Mouse (Mus musculus) lung, embryonic 15.5 days (tissue): Measurements from ENCODE around the gene Amigo2. TPM values are rescaled to one million over a fixed set of nuclear protein-coding genes. Genes with fewer than 3 reads are reported as not detected.

ENCODE experiments used
- ATAC-seq: fragments of 200-750 bp; cut with Nextera tagmentation; 2 replicates; pipeline ENCODE4 v1.8.0; 2017; ENCODE audit warnings: moderate number of reproducible peaks, borderline replicate concordance; ENCODE audit not compliant: low FRiP score, low TSS enrichment; ENCODE audit errors: extremely low read depth
- H3K27ac ChIP-seq: fragments of 300-500 bp; sonication (generic); 2 replicates; pipeline ENCODE4 v1.5.1; 2015; ENCODE audit warnings: moderate library complexity, mild to moderate bottlenecking, inconsistent platforms
- H3K27me3 ChIP-seq: fragments of 300-500 bp; sonication (generic); 2 replicates; pipeline ENCODE4 v1.6.1; 2015; ENCODE audit warnings: inconsistent platforms
- H3K36me3 ChIP-seq: fragments of 300-500 bp; sonication (generic); 2 replicates; pipeline ENCODE4 v1.6.1; 2015; ENCODE audit warnings: inconsistent platforms
- H3K4me1 ChIP-seq: fragments of 300-500 bp; sonication (generic); 2 replicates; pipeline ENCODE4 v1.6.1; 2015; ENCODE audit warnings: inconsistent platforms
- H3K4me2 ChIP-seq: fragments of 300-500 bp; sonication (generic); 2 replicates; pipeline ENCODE4 v1.6.1; 2015; ENCODE audit warnings: inconsistent platforms, mild to moderate bottlenecking, moderate library complexity
- H3K4me3 ChIP-seq: fragments of 300-500 bp; sonication (generic); 2 replicates; pipeline ENCODE4 v1.5.1; 2015; ENCODE audit warnings: mild to moderate bottlenecking, inconsistent platforms
- H3K9ac ChIP-seq: fragments of 300-500 bp; sonication (generic); 2 replicates; pipeline ENCODE4 v1.6.1; 2015; ENCODE audit warnings: inconsistent platforms
- H3K9me3 ChIP-seq: fragments of 300-500 bp; sonication (generic); 2 replicates; pipeline ENCODE4 v1.6.1; 2016; ENCODE audit warnings: inconsistent platforms
- WGBS: fragments of 180-500 bp; shearing (Covaris S2); methylation state at CpG from one replicate; pipeline ENCODE4 v1.1.7; 2015; 5-methylcytosine and 5-hydroxymethylcytosine counted together
- polyA plus RNA-seq: library from polyadenylated mRNA; unstranded; fragments of >200 nt; fragmentation: Nextera tagmentation; extraction: Ambion mirVana; gene quantifications from 2 replicates; pipeline ENCODE4 v1.2.1, GENCODE M21; 2015

Amigo2 gene
- polyA plus RNA-seq, 1 experiment from 2014 or later, result 6.0 TPM

- no peak overlapping the region for H3K4me3 ChIP-seq
- H3K27me3 ChIP-seq, result no peaks in the 10 kb centered on the region
- H3K9me3 ChIP-seq, result no peaks in the 10 kb centered on the region
- no peak overlapping the region for H3K27ac ChIP-seq
- no peaks in the 10 kb centered on the region for H3K4me1 ChIP-seq
- no peak overlapping the region for H3K4me2 ChIP-seq
- WGBS, result 87% methylated on average over 10 of the region's 10 CpGs
- ATAC-seq, result no peak
- no peaks in the 10 kb centered on the region for H3K36me3 ChIP-seq
- no peak overlapping the region for H3K9ac ChIP-seq
Observed at GRCm38 (mm10) chr15:97205776-97206175, 41.3 kb downstream of the Amigo2 start.

DNA sequence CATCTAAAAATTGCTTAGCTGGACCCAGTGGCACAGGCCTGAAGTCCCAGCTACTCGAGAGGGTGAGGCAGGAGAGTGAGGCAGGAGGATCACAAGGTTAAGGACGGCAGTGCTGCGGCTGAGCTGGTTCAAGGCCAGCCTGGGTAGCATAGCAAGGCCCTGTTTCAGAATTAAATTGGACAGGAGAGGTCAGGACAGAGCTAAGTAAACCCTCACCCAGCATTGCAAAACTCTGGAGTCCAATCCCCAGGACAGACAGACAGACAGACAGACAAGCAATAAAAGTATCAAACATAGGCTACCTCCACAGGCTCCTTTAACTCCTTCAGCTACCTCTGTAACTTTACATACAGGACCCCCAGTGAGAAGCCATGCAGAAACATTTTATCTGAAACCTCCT lies 42.2 kb downstream of the Amigo2 start:
- no peak overlapping the region for H3K9ac ChIP-seq
- H3K4me1 ChIP-seq, result no peaks in the 10 kb centered on the region
- no peaks in the 10 kb centered on the region for H3K36me3 ChIP-seq
- ATAC-seq, result no peak
- 81% methylated on average over 3 of the region's 3 CpGs for WGBS
- H3K4me3 ChIP-seq, result no peak overlapping the region
- no peaks in the 10 kb centered on the region for H3K27me3 ChIP-seq
- no peak overlapping the region for H3K27ac ChIP-seq
- no peak overlapping the region for H3K4me2 ChIP-seq
- H3K9me3 ChIP-seq, result no peaks in the 10 kb centered on the region

DNA sequence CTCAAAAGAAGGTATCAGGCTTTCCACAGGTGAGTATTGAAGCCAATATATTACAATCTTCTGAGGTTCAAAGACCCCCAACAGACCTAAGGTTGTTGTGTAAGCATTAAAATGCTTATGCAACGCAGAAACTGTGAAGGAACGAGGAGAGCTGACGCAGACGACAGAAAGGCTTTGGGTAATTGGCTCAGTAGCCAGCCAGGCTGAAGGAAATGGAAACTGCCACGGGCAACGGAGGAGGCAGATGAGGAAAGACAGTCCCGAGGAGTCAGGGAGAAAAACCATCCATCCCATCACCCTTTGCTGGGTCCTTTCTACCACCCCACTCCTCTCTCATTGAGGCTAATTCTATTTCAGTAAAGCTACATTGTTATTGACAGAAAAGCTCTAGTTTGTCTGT lies 50.4 kb downstream of the Amigo2 start:
- Histone ChIP-seq H3K4me2 (no peak overlapping the region), H3K4me3 (no peak overlapping the region), H3K27ac (no peak overlapping the region), H3K4me1 (no peaks in the 10 kb centered on the region), H3K36me3 (no peaks in the 10 kb centered on the region), H3K9ac (no peak overlapping the region), H3K9me3 (no peaks in the 10 kb centered on the region), H3K27me3 (no peaks in the 10 kb centered on the region)
- no peak for ATAC-seq
- 71% methylated on average over 7 of the region's 7 CpGs for WGBS

GRCm38 (mm10) chr15:97195628-97196027 lies 51.5 kb downstream of the Amigo2 start:
- ATAC-seq, result no peak
- 4% methylated on average over 1 of the region's 1 CpGs for WGBS
- no peaks in the 10 kb centered on the region for H3K4me1 ChIP-seq
- H3K27ac ChIP-seq, result no peak overlapping the region
- H3K27me3 ChIP-seq, result no peaks in the 10 kb centered on the region
- H3K36me3 ChIP-seq, result no peaks in the 10 kb centered on the region
- H3K9ac ChIP-seq, result no peak overlapping the region
- no peak overlapping the region for H3K4me2 ChIP-seq
- no peak overlapping the region for H3K4me3 ChIP-seq
- H3K9me3 ChIP-seq, result no peaks in the 10 kb centered on the region

Other genes starting within 250 kb of the Amigo2 start
- 70.0 and 74.0 TPM in 2 replicates for gene Slc38a4, start 191.3 kb downstream of the Amigo2 start, polyA plus RNA-seq
- 5.3 and 5.7 TPM in 2 replicates for gene Pced1b, start 180 bp downstream of the Amigo2 start, polyA plus RNA-seq